Mouse (Mus musculus): ENCODE results near the gene Ston2. TPM values are rescaled to one million over a fixed set of nuclear protein-coding genes. Genes with fewer than 3 reads are reported as not detected.

The Ston2 gene
- polyA plus RNA-seq, 1 experiment, result 12.3 TPM

GRCm38 (mm10) chr12:91781432-91781831 is 6.8 kb downstream of the Ston2 start:
- Histone ChIP-seq H3K4me3 (no peak overlapping the region), H3K27me3 (ENCODE audit: control insufficient read depth, insufficient read depth, insufficient read length) (no peaks in the 10 kb centered on the region), H3K4me2 (ENCODE audit: low read depth) (no peak overlapping the region), H3ac (ENCODE audit: control insufficient read depth, insufficient read length) (no peak overlapping the region), H3K79me2 (ENCODE audit: control insufficient read depth, insufficient read depth) (peaks cover 10% of the 10 kb centered on the region), H3K36me3 (ENCODE audit: control insufficient read depth, insufficient read depth) (no peaks in the 10 kb centered on the region)
- TF ChIP-seq USF1 (IDR thresholded peaks at IDR 0.05; ENCODE audit: low read depth) (no peak), REST (IDR thresholded peaks at IDR 0.05; ENCODE audit: insufficient read depth, insufficient read length) (no peak), TCF3 (IDR thresholded peaks at IDR 0.05; ENCODE audit: insufficient read length, low read depth) (no peak), E2F4 (IDR thresholded peaks at IDR 0.05; ENCODE audit: insufficient read depth) (no peak), POLR2A (IDR thresholded peaks at IDR 0.05; ENCODE audit: insufficient read length, low read depth) (no peak), SRF (IDR thresholded peaks at IDR 0.05; ENCODE audit: control insufficient read depth, insufficient read length, low read depth) (no peak)

GRCm38 (mm10) chr12:91780531-91780930 is 7.7 kb downstream of the Ston2 start:
- Histone ChIP-seq H3K4me2 (ENCODE audit: low read depth) (peak overlapping the region; percentile 1), H3K4me3 (no peak overlapping the region), H3K27me3 (ENCODE audit: control insufficient read depth, insufficient read depth, insufficient read length) (no peaks in the 10 kb centered on the region), H3ac (ENCODE audit: control insufficient read depth, insufficient read length) (no peak overlapping the region), H3K36me3 (ENCODE audit: control insufficient read depth, insufficient read depth) (no peaks in the 10 kb centered on the region), H3K79me2 (ENCODE audit: control insufficient read depth, insufficient read depth) (peaks cover 10% of the 10 kb centered on the region)
- TF ChIP-seq E2F4 (IDR thresholded peaks at IDR 0.05; ENCODE audit: insufficient read depth) (no peak), SRF (IDR thresholded peaks at IDR 0.05; ENCODE audit: control insufficient read depth, insufficient read length, low read depth) (no peak), MAX (IDR thresholded peaks at IDR 0.05; ENCODE audit: low read depth) (no peak), MYOG (IDR thresholded peaks at IDR 0.05; ENCODE audit: control insufficient read depth in 1 of 3, insufficient read depth in 1 of 3, insufficient read length in 2 of 3, low read depth in 2 of 3) (no peak), CEBPB (IDR thresholded peaks at IDR 0.05; ENCODE audit: insufficient read depth, poor library complexity, severe bottlenecking) (no peak)

- H3K4me2 ChIP-seq (ENCODE audit: low read depth), result peak overlapping the region; percentile 54
- H3K79me2 ChIP-seq (ENCODE audit: control insufficient read depth, insufficient read depth), result peaks cover 10% of the 10 kb centered on the region
- H3K27me3 ChIP-seq (ENCODE audit: control insufficient read depth, insufficient read depth, insufficient read length), result no peaks in the 10 kb centered on the region
- H3K36me3 ChIP-seq (ENCODE audit: control insufficient read depth, insufficient read depth), result no peaks in the 10 kb centered on the region
- H3ac ChIP-seq (ENCODE audit: control insufficient read depth, insufficient read length), result peak overlapping the region; percentile 16
- peak overlapping the region; percentile 31 for H3K4me3 ChIP-seq
- TF ChIP-seq POLR2A (IDR thresholded peaks at IDR 0.05; ENCODE audit: insufficient read length, low read depth) (peak; percentile 85), MAX (IDR thresholded peaks at IDR 0.05; ENCODE audit: low read depth) (no peak), POLR2AphosphoS2 (IDR thresholded peaks at IDR 0.05; ENCODE audit: insufficient read length, low read depth) (peak; percentile 90)
Observed at GRCm38 (mm10) chr12:91779004-91779365, 9.2 kb downstream of the Ston2 start.

- peak overlapping the region; percentile 31 for H3K4me3 ChIP-seq
- no peaks in the 10 kb centered on the region for H3K36me3 ChIP-seq (ENCODE audit: control insufficient read depth, insufficient read depth)
- no peaks in the 10 kb centered on the region for H3K27me3 ChIP-seq (ENCODE audit: control insufficient read depth, insufficient read depth, insufficient read length)
- peak overlapping the region; percentile 63 for H3K4me2 ChIP-seq (ENCODE audit: low read depth)
- H3ac ChIP-seq (ENCODE audit: control insufficient read depth, insufficient read length), result peak overlapping the region; percentile 16
- TF ChIP-seq CEBPB (IDR thresholded peaks at IDR 0.05; ENCODE audit: insufficient read depth, poor library complexity, severe bottlenecking) (no peak), USF1 (IDR thresholded peaks at IDR 0.05; ENCODE audit: low read depth) (no peak), POLR2A (IDR thresholded peaks at IDR 0.05; ENCODE audit: insufficient read length, low read depth) (no peak), POLR2AphosphoS2 (IDR thresholded peaks at IDR 0.05; ENCODE audit: insufficient read length, low read depth) (no peak), MAX (IDR thresholded peaks at IDR 0.05; ENCODE audit: low read depth) (no peak), REST (IDR thresholded peaks at IDR 0.05; ENCODE audit: insufficient read depth, insufficient read length) (no peak), TCF3 (IDR thresholded peaks at IDR 0.05; ENCODE audit: insufficient read length, low read depth) (no peak), TCF12 (IDR thresholded peaks at IDR 0.05; ENCODE audit: insufficient read depth, poor library complexity, severe bottlenecking) (no peak), SRF (IDR thresholded peaks at IDR 0.05; ENCODE audit: control insufficient read depth, insufficient read length, low read depth) (no peak), E2F4 (IDR thresholded peaks at IDR 0.05; ENCODE audit: insufficient read depth) (no peak), MYOD1 (IDR thresholded peaks at IDR 0.05; ENCODE audit: control insufficient read depth in 1 of 3, insufficient read length in 2 of 3, low read depth in 2 of 3) (peak in 2 of 3 experiments; percentile 61 to 80), MYOG (IDR thresholded peaks at IDR 0.05; ENCODE audit: control insufficient read depth in 1 of 3, insufficient read depth in 1 of 3, insufficient read length in 2 of 3, low read depth in 2 of 3) (peak in 1 of 3 experiments; percentile 70)
- peaks cover 12% of the 10 kb centered on the region for H3K79me2 ChIP-seq (ENCODE audit: control insufficient read depth, insufficient read depth)
Observed at GRCm38 (mm10) chr12:91778211-91779003, 9.8 kb downstream of the Ston2 start.

- H3K4me3 ChIP-seq, result no peak overlapping the region
- TF ChIP-seq SRF (IDR thresholded peaks at IDR 0.05; ENCODE audit: control insufficient read depth, insufficient read length, low read depth) (no peak), TCF3 (IDR thresholded peaks at IDR 0.05; ENCODE audit: insufficient read length, low read depth) (no peak), TCF12 (IDR thresholded peaks at IDR 0.05; ENCODE audit: insufficient read depth, poor library complexity, severe bottlenecking) (no peak), REST (IDR thresholded peaks at IDR 0.05; ENCODE audit: insufficient read depth, insufficient read length) (no peak), POLR2AphosphoS2 (IDR thresholded peaks at IDR 0.05; ENCODE audit: insufficient read length, low read depth) (no peak)
- H3K4me2 ChIP-seq (ENCODE audit: low read depth), result no peak overlapping the region
- no peaks in the 10 kb centered on the region for H3K36me3 ChIP-seq (ENCODE audit: control insufficient read depth, insufficient read depth)
- H3ac ChIP-seq (ENCODE audit: control insufficient read depth, insufficient read length), result no peak overlapping the region
- H3K79me2 ChIP-seq (ENCODE audit: control insufficient read depth, insufficient read depth), result peaks cover 16% of the 10 kb centered on the region
- H3K27me3 ChIP-seq (ENCODE audit: control insufficient read depth, insufficient read depth, insufficient read length), result no peaks in the 10 kb centered on the region
Observed at GRCm38 (mm10) chr12:91776342-91776741, 11.8 kb downstream of the Ston2 start.
